Mouse (Mus musculus): Measurements from ENCODE around the gene Cks1b.
"Not testable (repeated sequence)": the region's sequence is repeated elsewhere in the genome, so short reads cannot be mapped to it uniquely, and the experiment has no call there.

The Cks1b gene

DNA sequence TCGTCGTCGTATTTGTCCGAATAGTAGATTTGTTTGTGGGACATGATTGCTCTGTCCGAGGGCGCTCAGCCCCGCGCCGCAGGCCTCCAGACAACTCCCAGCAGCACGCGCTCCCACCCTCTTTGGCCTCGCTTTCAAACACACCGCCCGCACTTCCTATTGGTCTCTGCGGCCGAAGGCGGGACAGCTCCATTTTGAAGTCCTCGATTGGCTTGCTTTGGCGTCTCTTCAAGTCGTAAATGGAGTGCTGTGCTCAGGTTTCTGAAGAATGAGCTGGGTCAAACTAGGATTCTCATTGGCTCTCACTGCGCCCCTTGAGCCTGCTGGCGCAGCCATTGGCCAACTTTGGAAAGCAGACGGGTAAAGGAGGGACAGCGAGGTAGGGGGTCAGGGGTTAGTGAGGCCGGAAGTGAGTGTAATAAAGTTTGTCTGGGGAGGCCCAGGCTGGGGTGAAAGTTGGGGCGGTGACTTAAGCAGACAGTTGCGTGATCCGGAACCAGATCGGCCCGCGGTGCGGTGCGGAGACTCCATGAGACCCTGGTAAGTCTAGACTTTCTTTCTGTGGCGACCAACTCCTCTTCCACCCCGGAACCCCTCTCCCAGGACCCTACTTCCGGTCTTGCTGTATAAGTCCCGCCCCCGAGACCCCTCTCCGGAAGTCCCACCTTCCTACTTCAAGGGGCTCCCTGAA, at the start of gene Cks1b, which contains the start of gene Shc1:
Cks1b (minus strand) TSS at position 214 of the 691 bp plus-strand sequence.
Shc1 (plus strand) TSS at position 274 of the 691 bp plus-strand sequence.
- peak; percentile 98 for DNase-seq (ENCODE audit: low read depth, low spot score)

- peak; percentile 96 for DNase-seq (ENCODE audit: low read depth, low spot score)
Measured at GRCm38 (mm10) chr3:89458965-89459807, 41.0 kb upstream of the Cks1b start.

- DNase-seq (ENCODE audit: low read depth, low spot score): no peak
Measured at GRCm38 (mm10) chr3:89458372-89458964, 40.3 kb upstream of the Cks1b start.

DNA sequence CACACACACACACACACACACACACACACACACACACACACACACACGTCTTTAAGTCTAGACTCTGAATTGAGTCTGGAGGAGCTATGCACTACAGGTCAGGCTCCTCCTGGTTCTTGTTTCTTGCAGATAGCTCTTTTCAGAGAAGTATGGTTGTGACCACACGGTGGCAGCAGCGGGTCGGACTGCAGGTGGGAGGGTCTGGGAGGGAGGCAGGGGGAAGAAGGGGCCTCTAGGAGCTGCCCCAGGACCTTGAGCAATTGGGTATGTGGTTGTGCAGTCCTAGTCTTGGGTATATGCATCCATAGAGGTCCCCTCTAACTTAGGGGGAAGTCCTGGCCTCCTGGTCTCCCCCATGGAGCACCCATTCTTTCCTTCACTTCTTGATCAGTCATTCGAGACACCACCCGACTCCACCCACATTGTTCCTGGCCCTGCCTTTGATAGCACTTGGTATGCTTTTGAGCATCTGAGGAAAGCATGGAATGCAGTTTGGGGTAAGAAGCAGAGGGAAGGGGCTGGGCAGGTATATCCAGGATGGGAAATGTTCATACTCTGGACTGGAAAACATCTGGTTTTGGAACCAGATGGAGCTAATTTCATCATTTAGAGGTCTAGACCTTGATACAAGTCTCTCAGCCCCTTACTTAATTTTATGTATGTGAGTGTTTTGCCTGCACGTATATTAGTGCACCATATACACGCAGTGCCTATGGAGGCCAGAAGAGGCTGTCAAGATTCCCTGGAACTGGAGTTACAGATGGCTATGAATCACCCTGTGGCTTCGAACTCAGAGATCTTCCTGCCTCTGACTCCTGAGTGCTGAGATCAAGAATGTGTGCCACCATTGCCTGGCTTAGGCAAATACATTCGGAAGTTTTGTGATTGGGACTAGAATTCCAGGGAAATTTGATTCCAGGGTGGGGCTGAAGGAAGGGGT, 38.8 kb upstream of the Cks1b start:
- DNase-seq (ENCODE audit: low read depth, low spot score): peak; percentile 91

DNA sequence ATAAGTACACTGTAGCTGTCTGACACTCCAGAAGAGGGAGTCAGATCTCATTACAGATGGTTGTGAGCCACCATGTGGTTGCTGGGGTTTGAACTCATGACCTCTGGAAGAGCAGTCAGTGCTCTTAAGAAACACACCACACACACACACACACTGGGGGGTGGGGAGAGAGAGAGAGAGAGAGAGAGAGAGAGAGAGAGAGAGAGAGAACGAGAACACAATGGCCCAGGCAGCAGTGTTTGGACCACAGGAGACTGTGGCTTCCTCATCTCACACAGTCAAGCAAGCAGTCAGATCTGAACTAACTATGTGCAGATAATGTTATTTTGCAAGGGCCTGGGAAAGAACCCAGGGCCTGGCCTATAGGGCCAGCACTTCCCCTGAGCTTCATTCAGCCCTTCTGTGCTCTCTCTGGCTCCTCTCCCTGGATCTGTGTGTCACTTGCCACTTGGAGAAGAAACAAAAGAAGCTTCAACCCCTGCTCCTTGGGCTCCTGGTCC, 37.7 kb upstream of the Cks1b start:
- DNase-seq (ENCODE audit: low read depth, low spot score): no peak

GRCm38 (mm10) chr3:89454401-89455177, 36.4 kb upstream of the Cks1b start, which contains the start of gene Pmvk:
TSS of gene Pmvk (plus strand) at chr3:89454541.
- no peak for DNase-seq (ENCODE audit: low read depth, low spot score)

DNA sequence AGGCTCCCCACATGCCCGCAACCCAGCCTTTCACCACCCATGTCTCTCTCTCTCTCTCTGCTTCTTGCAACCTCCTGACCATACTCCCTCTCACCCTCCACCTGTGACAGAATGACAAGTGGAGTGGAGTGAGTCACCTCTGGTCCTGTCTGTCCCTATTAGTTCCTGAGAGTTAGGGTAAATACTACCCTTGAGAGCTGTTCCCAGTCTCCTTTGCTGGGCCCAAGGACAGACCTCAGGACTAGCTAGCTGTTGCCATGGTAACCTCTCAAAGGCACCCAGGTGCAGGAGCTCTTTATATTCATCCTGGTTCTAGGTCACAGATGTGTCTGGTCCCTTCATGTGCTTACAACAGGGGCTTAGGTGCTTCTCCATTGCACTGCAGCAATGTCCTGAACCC, 33.7 kb upstream of the Cks1b start:
- no peak for DNase-seq (ENCODE audit: low read depth, low spot score)

GRCm38 (mm10) chr3:89449541-89449940, 31.4 kb upstream of the Cks1b start:
- peak; percentile 79 for DNase-seq (ENCODE audit: low read depth, low spot score)

GRCm38 (mm10) chr3:89448720-89449537, 30.7 kb upstream of the Cks1b start:
- DNase-seq (ENCODE audit: low read depth, low spot score): peak; percentile 60

DNA sequence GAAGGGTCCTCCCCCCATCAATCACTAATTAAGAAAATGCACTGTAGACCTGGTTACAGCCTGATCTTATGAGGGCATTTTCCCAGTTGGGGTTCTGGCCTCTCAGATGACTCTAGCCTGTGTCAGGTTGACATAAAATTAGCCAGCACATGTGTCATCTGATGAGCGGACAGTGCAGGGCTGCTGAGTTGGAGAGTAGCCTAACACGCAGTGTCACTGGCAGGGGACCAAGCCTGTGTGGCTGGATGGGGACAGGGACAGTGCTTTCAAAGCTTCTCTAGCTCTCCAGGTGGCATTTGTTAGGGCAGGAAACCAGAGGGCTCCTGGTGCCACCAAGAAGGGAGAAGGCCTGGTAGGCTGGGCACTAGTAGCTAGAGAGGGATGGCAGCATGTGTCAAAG, 22.5 kb upstream of the Cks1b start:
- no peak for DNase-seq (ENCODE audit: low read depth, low spot score)

DNA sequence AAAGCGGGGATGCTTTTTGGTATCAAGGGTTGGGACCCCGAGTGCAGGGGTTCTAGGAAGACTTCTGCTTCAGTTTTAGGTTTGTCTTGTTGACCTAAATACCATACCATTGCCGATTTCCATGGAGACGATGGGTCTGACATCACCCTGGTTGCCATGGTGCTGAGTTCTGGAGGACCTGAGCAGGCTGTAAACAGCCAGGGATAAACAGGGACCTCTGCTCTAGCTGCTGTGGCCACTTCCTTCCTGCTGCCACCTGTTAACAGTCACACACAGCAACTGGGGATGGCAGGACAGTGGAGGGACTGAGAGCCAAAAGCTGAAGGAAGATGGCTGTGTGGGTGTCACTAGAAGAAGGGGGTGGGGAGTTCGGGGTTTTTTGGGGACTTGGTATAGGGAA, 19.1 kb upstream of the Cks1b start:
- peak; percentile 65 for DNase-seq (ENCODE audit: low read depth, low spot score)

- peak; percentile 91 for DNase-seq (ENCODE audit: low read depth, low spot score)
Measured at GRCm38 (mm10) chr3:89436176-89437113, 18.3 kb upstream of the Cks1b start, which contains the start of gene Pbxip1. TSS of gene Pbxip1 (plus strand) at chr3:89436706.

DNA sequence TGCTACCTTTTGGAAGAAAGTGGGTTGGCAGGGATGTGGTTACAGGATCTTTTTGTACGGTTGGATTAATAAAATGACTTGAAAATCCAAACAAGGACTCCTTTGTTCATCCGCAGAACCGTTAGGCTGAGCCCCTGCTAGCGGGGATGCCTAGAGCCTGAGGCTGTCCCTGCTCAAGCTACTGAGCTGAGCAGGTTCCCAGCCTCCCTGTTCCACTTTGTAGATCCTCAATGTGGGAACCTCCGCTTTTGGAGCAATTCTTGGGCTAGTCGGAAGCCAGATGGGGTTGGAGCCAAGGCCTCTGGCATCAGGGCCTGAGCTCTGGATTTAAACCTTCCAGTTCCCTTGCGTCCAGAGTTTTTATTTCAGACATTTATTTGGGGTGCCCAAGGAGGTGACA, 16.9 kb upstream of the Cks1b start:
- DNase-seq (ENCODE audit: low read depth, low spot score): no peak

DNA sequence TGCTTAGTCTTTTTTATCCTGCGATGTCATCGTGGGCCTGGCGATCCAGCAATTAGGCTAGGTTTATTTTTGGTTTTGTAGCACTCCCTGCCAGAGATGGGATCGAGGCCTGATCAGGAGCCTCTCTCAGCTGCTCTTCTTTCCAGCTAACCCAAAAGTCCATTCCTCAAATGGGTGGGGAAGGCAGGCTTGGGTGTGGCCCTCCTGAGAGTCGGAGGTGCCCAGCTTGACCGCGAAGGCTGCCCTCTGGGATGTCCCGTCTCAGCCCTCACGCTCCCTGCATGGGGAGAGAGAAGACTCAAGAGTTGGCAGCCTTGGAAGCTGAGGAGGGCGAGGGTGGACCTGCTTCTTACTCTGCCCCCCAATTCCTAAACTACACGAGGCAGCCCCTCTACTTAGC, 16.3 kb upstream of the Cks1b start:
- DNase-seq (ENCODE audit: low read depth, low spot score): no peak

GRCm38 (mm10) chr3:89432606-89433005, 14.4 kb upstream of the Cks1b start:
- DNase-seq (ENCODE audit: low read depth, low spot score): no peak

GRCm38 (mm10) chr3:89430171-89431159, 12.3 kb upstream of the Cks1b start, which contains the start of gene Pygo2:
TSS of gene Pygo2 (plus strand) at chr3:89430214.
- peak; percentile 97 for DNase-seq (ENCODE audit: low read depth, low spot score)

- not testable (repeated sequence) for DNase-seq (ENCODE audit: low read depth, low spot score)
Measured at GRCm38 (mm10) chr3:89429021-89429420, 10.8 kb upstream of the Cks1b start.
